Mouse (Mus musculus): Measurements from ENCODE around the gene Nxpe4.

DNA sequence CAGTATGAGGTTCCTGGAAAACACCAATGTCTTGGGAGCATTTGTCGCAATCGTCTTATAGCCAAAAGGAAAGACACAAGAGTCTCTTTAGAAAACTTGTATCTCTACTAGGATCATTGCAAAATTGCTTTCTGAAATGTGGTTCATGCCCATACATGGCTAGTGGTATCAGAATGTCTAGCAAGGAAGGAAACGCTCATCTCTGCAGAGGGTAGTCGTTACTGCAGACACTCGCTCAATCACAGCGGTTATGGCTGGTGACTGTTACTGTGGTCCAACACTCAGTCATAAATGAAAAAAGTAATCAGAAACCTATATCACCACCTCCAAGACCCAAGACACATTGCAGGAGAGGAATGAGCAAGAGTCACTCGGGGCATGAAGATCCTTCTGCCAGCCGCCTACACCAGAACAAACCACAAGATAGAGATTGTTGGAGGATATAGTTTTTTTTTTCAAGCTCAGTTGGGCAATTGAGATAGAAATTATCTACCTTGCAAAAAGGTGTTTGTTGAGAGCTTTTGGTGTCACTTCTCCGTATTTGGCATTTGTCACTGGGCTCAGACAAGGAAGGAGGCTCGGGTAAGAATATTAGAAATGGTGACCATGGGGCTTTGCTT, 241.9 kb downstream of the Nxpe4 start:
- TF ChIP-seq TCF12 (IDR thresholded peaks at IDR 0.05; ENCODE audit: low read depth, low read length) (no peak), USF1 (IDR thresholded peaks at IDR 0.05; ENCODE audit: low read depth, low read length) (no peak), POLR2A (IDR thresholded peaks at IDR 0.05; ENCODE audit: low read depth, low read length) (no peak), SIN3A (IDR thresholded peaks at IDR 0.05; ENCODE audit: low read length) (no peak)

Data from CH12.LX (cell line).